Mouse (Mus musculus): Measurements from ENCODE around the gene Slc25a14. TPM values are rescaled to one million over a fixed set of nuclear protein-coding genes. Genes with fewer than 3 reads are reported as not detected.
A peak's percentile ranks its signal among the peaks of the same experiment; 100 is the strongest.

The Slc25a14 gene
- polyA plus RNA-seq, 1 experiment from 2014 or later = 48.7 TPM

- Histone ChIP-seq H3K36me3 (no peaks in the 10 kb centered on the region), H3K9me3 (no peaks in the 10 kb centered on the region), H3K4me1 (no peaks in the 10 kb centered on the region), H3K27me3 (no peaks in the 10 kb centered on the region), H3K4me2 (replicated peaks) (no peak overlapping the region), H3K27ac (replicated peaks) (no peak overlapping the region), H3K4me3 (no peak overlapping the region), H3K9ac (replicated peaks) (no peak overlapping the region)
- ATAC-seq (replicated peaks) = no peak
- 76% methylated on average over 3 of the region's 3 CpGs for WGBS
Measured at GRCm38 (mm10) chrX:48669588-48669987, 46.4 kb downstream of the Slc25a14 start.

GRCm38 (mm10) chrX:48671714-48672113 is 48.5 kb downstream of the Slc25a14 start:
- Histone ChIP-seq H3K9me3 (no peaks in the 10 kb centered on the region), H3K36me3 (no peaks in the 10 kb centered on the region), H3K9ac (replicated peaks) (no peak overlapping the region), H3K4me3 (no peak overlapping the region), H3K27me3 (no peaks in the 10 kb centered on the region), H3K4me2 (replicated peaks) (no peak overlapping the region), H3K4me1 (no peaks in the 10 kb centered on the region), H3K27ac (replicated peaks) (no peak overlapping the region)
- ATAC-seq (replicated peaks) = no peak
- WGBS = 85% methylated on average over 3 of the region's 3 CpGs

- Histone ChIP-seq H3K4me2 (replicated peaks) (no peak within 1 kb of the TSS), H3K4me1 (no peaks in the 10 kb centered on the region), H3K9ac (replicated peaks) (no peak within 1 kb of the TSS), H3K36me3 (no peaks in the 10 kb centered on the region), H3K27ac (replicated peaks) (no peak within 1 kb of the TSS), H3K4me3 (no peak within 1 kb of the TSS), H3K27me3 (no peaks in the 10 kb centered on the region), H3K9me3 (no peaks in the 10 kb centered on the region)
- 60% methylated on average over 4 of the region's 4 CpGs for WGBS
- ATAC-seq (replicated peaks) = no peak
Measured at GRCm38 (mm10) chrX:48674171-48674570, 51.0 kb downstream of the Slc25a14 start, which contains the start of gene Gpr119. TSS of gene Gpr119 (minus strand) at chrX:48674478.

- Histone ChIP-seq H3K4me1 (no peaks in the 10 kb centered on the region), H3K9me3 (no peaks in the 10 kb centered on the region), H3K9ac (replicated peaks) (no peak overlapping the region), H3K4me3 (no peak overlapping the region), H3K27ac (replicated peaks) (no peak overlapping the region), H3K36me3 (no peaks in the 10 kb centered on the region), H3K27me3 (no peaks in the 10 kb centered on the region), H3K4me2 (replicated peaks) (no peak overlapping the region)
- no peak for ATAC-seq (replicated peaks)
- 22% methylated on average over 3 of the region's 3 CpGs for WGBS
Measured at GRCm38 (mm10) chrX:48683451-48683850, 60.2 kb downstream of the Slc25a14 start.

GRCm38 (mm10) chrX:48683857-48684256 is 60.6 kb downstream of the Slc25a14 start:
- ATAC-seq (replicated peaks) = no peak
- Histone ChIP-seq H3K4me2 (replicated peaks) (no peak overlapping the region), H3K9me3 (no peaks in the 10 kb centered on the region), H3K4me1 (no peaks in the 10 kb centered on the region), H3K4me3 (no peak overlapping the region), H3K27me3 (no peaks in the 10 kb centered on the region), H3K9ac (replicated peaks) (no peak overlapping the region), H3K27ac (replicated peaks) (no peak overlapping the region), H3K36me3 (no peaks in the 10 kb centered on the region)
- 69% methylated on average over 5 of the region's 5 CpGs for WGBS

- no peak overlapping the region for H3K27ac ChIP-seq (replicated peaks)
Measured at GRCm38 (mm10) chrX:48694460-48694859, 71.2 kb downstream of the Slc25a14 start.

GRCm38 (mm10) chrX:48694864-48695371 is 71.7 kb downstream of the Slc25a14 start, which contains the start of gene Rbmx2:
TSS of gene Rbmx2 (plus strand) at chrX:48695004.
- ATAC-seq (replicated peaks) = peak; percentile 98
- Histone ChIP-seq H3K4me3 (peak within 1 kb of the TSS; percentile 60), H3K4me1 (peaks cover 7% of the 10 kb centered on the region), H3K27me3 (no peaks in the 10 kb centered on the region), H3K4me2 (replicated peaks) (peak within 1 kb of the TSS; percentile 44), H3K27ac (replicated peaks) (no peak within 1 kb of the TSS), H3K9me3 (no peaks in the 10 kb centered on the region), H3K9ac (replicated peaks) (peak within 1 kb of the TSS; percentile 47), H3K36me3 (no peaks in the 10 kb centered on the region)
- WGBS = 17% methylated on average over 41 of the region's 42 CpGs

More at GRCm38 (mm10) chrX:48694460-48694859, 71.2 kb downstream of the Slc25a14 start:
- Histone ChIP-seq H3K4me3 (peak overlapping the region; percentile 60), H3K27me3 (no peaks in the 10 kb centered on the region), H3K36me3 (no peaks in the 10 kb centered on the region), H3K9me3 (no peaks in the 10 kb centered on the region), H3K9ac (replicated peaks) (no peak overlapping the region; the same call in 1 of the 2 replicates), H3K4me2 (replicated peaks) (peak overlapping the region; percentile 40), H3K4me1 (peaks cover 7% of the 10 kb centered on the region)
- 14% methylated on average over 6 of the region's 6 CpGs for WGBS
- peak; percentile 91 for ATAC-seq (replicated peaks)

GRCm38 (mm10) chrX:48709701-48710100 is 86.5 kb downstream of the Slc25a14 start:
- Histone ChIP-seq H3K4me1 (no peaks in the 10 kb centered on the region), H3K36me3 (no peaks in the 10 kb centered on the region), H3K4me2 (replicated peaks) (no peak overlapping the region), H3K9ac (replicated peaks) (no peak overlapping the region), H3K27ac (replicated peaks) (no peak overlapping the region), H3K9me3 (no peaks in the 10 kb centered on the region), H3K27me3 (no peaks in the 10 kb centered on the region), H3K4me3 (no peak overlapping the region)
- 87% methylated on average over 10 of the region's 10 CpGs for WGBS
- ATAC-seq (replicated peaks) = no peak

Small RNA genes within 50 kb of the gene (microRNA-seq; reads per million reads assigned to microRNA genes)
- gene Gm27828 = not detected

Other genes with a start within 250 kb of the Slc25a14 start
- gene Elf4, start 160.3 kb upstream of the Slc25a14 start, polyA plus RNA-seq (2015; fragmentation: Nextera tagmentation; extraction: Ambion mirVana) = 0.38 and 0.41 TPM in 2 replicates
- 52.3 TPM in 2 replicates for gene Aifm1, start 109.8 kb upstream of the Slc25a14 start, polyA plus RNA-seq (2015; fragmentation: Nextera tagmentation; extraction: Ambion mirVana)
- gene Rab33a, start 104.1 kb upstream of the Slc25a14 start, polyA plus RNA-seq (2015; fragmentation: Nextera tagmentation; extraction: Ambion mirVana) = 94.3 and 96.5 TPM in 2 replicates
- gene Zfp280c, start 28.9 kb upstream of the Slc25a14 start, polyA plus RNA-seq (2015; fragmentation: Nextera tagmentation; extraction: Ambion mirVana) = 11.0 and 13.9 TPM in 2 replicates
- not detected in 2 replicates for gene Gpr119, start 51.1 kb downstream of the Slc25a14 start, polyA plus RNA-seq (2015; fragmentation: Nextera tagmentation; extraction: Ambion mirVana)
- 24.8 and 31.2 TPM in 2 replicates for gene Rbmx2, start 71.6 kb downstream of the Slc25a14 start, polyA plus RNA-seq (2015; fragmentation: Nextera tagmentation; extraction: Ambion mirVana)

All from forebrain, embryonic 15.5 days (tissue).